Mouse (Mus musculus) testis, adult 2 months (tissue): ENCODE measurements around the gene Rpl36-ps4.

Experiments used
- CTCF ChIP-seq: fragments of 200-500 bp; IDR thresholded peaks from 2 replicates; pipeline ENCODE4 v1.5.1; 2012; ENCODE audit warnings: low read depth, mild to moderate bottlenecking, inconsistent platforms, low read length, moderate library complexity; ENCODE audit not compliant: control insufficient read depth, insufficient read depth, insufficient replicate concordance
- POLR2A ChIP-seq: fragments of 200-500 bp; IDR thresholded peaks from 2 replicates; pipeline ENCODE4 v1.6.1; 2012; ENCODE audit warnings: low read depth, mild to moderate bottlenecking, inconsistent platforms, low read length, moderate library complexity; ENCODE audit not compliant: control insufficient read depth

DNA sequence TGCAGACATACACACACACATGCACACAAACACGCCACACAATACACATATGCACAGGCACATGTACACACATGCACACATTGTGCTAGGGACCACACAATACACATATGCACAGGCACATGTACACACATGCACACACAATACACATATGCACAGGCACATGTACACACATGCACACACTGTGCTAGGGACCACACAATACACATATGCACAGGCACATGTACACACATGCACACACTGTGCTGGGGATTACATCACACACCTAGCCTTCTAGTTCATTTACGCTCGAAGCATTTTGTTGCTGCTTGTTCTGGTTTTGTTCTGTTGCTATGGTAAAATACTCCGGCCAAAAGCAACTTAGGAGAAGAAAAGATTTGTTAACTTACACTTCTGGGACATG is 20.1 kb upstream of the Rpl36-ps4 start:
- TF ChIP-seq CTCF (no peak), POLR2A (no peak)
